Mouse (Mus musculus): ENCODE results near the gene Trim6. TPM values are rescaled to one million over a fixed set of nuclear protein-coding genes. Genes with fewer than 3 reads are reported as not detected.
"Not testable (repeated sequence)": the region's sequence is repeated elsewhere in the genome, so short reads cannot be mapped to it uniquely, and the experiment has no call there.

Trim6 gene
- 1.3 TPM in 2 replicates for polyA plus RNA-seq (2012; rRNA removed)

DNA sequence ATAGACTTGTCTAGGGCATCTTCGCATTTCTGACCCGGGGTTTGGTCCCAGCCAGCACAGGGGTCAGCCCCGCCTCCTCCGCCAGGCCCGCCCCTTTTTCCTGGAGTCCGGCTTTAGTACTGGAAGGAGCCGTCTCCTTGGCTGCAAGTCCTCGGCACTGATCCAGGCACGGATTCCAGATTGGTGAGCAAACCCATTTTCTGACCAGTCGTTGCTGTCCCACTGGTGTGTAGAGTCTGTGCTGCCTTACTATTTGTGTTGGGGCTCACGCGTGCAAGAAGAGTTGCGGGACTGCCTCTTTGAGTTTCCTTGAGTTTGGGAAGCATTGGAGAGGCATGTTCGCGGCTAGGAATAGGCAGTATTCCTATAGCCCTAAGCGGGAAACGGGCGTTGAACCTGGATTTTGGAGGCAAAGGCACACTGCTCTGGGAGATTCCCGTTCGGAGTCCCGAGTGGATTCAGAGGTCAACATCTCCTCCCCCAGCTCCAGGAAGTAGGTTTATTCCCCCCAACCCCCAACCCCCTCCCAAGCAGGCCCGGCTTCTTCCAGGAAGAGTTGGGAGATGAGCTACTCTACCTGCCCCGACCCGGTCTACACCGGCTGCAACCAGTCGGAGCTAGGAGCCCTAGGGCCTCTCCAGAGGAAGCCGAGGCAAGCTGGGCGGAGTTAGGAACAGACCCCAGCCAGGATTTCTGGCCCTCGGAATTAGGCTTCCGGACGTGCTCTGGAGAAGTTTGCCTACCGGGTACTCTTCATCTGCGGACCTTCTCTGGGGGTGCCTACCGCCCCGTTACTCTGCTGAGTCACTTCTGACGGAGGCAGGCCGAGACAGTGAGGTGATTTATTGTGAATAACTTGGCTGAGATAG, at the start of gene Trim6:
Gene Trim6, plus strand, starts transcription at position 93 of the 869 bp plus-strand sequence.
- DNase-seq (ENCODE audit: low read depth): no peak

DNA sequence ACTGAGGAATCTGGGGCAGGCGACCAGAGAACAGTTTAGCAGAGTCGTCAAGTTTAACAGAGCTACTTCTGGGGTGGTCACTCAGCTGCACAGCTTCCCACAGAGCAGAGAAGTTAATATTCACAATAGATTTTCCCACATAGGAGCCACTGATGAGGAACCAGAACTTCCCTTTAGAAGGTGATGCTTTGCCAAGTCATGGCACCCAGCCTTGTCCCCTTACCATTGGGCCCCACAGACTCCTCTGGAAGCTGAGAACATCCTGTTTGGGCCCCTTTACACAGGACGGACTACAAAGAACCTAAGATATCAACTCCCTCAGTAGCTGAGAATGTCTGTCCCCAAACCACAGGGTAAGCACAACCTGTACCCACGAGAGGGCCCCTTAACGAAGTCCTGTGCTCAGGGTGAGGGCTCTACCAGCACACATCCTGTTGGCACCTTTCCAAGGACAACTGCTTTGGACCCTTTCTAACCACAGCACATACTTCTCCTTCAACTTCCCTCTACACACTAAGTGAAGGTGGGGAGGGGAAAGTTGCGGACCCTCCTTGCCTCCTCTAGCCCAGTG, 48.9 kb upstream of the Trim6 start:
- DNase-seq (ENCODE audit: low read depth): no peak

DNA sequence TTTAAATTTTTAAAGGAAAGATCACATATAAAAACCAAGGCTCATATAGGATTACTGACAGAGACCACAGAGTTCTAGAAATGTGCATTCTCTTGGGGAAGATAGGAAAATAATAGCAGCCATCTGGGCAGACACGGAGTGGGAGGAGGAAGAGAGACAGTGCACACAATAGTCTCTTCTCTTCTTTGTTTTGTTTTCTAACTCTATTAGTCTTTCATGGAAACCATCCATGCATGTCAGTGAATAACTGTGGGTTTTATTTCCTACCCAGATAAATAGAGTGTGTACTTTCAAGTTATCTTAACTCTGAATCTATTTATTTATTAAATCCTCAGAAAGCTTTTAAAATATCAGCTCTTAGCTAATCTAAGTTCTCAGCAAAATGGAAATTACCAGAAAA, 43.5 kb upstream of the Trim6 start:
- no peak for DNase-seq (ENCODE audit: low read depth)

DNA sequence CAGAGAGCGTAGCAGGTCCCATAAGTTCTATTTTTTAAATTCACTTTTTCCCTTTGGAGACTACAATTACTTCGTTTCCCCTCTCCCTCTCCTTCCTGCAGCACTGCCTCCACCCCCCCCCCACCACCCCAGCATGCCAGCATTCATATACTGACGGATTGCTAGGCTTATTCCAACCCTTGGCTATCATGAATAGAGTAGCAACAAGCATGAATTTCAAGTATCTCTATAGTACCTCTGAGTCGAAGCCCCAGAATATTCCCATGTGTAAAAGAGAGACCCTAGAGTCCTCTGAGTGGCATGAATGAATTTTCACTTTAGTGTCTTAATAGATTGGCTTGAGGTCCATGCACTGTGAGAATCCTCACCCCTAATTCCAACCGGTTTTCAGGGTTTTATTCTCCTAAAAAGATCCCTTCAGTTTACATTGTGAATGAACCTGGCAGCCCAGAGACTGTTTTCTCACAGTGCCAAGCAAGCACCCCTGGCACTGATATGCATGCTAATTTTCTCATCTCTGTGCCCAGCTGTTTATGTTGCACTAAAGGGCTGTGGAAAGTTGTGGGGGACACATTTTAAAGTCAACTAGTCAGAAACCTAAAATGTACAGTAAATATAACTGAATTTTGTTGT, 40.1 kb upstream of the Trim6 start:
- no peak for DNase-seq (ENCODE audit: low read depth)

DNA sequence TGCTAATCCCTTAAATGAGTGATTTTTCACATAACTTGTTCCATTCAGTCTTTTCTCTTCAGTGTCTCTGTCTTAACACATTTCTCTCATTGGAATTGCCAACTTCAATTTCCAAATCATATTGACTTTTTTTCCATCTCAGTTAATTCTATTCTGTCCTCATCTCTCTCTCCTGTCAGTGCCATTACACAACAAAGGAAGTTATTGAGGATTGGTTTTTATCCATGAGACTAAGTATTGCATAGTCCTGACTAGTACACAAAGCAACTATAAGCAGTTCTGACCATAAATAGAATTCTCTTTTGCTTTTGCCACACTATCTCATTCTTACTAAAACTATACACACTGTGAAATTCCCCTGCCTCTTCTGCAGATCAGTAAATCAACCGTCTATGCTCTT, 39.5 kb upstream of the Trim6 start:
- no peak for DNase-seq (ENCODE audit: low read depth)

DNA sequence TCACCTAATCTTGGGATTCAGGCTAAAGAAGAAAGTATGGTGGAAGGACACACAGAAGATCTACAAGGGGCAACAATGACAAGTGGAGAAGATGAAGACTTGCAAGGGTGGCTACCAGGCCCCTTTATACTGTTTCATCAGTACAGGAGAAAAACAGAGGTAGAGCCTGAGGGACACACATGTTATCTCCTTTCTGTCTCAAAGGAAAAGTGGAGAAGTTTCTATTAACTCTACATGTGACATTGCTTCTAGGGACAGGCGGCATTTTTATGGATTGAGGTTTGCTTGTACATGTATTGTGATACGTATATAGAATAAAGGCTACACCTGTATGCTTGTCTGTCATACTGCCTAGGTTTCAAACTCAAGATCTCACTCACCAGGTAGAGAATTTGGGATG, 35.3 kb upstream of the Trim6 start, which contains the start of gene Olfr648:
Gene Olfr648, minus strand, starts transcription at position 101 of the 400 bp plus-strand sequence.
- no peak for DNase-seq (ENCODE audit: low read depth)

DNA sequence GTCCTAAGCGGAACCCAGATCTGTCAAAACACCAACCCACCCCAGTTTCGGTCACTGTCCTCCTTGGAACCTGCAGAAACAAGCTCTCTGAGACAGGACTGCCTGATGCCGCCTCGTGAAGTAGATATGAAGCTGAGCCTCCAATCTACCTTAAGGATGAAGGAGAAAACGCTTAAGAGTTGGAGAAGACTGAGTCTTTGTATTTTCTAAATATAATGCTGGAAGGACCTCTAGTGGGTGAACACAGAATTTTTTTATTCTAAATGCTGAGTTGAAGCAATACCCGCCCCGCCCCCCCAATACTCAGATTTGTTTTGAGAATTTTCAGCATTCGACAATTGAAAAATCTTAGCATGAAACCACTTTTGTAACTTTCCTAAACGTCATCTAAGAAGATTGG, 27.3 kb upstream of the Trim6 start:
- no peak for DNase-seq (ENCODE audit: low read depth)

DNA sequence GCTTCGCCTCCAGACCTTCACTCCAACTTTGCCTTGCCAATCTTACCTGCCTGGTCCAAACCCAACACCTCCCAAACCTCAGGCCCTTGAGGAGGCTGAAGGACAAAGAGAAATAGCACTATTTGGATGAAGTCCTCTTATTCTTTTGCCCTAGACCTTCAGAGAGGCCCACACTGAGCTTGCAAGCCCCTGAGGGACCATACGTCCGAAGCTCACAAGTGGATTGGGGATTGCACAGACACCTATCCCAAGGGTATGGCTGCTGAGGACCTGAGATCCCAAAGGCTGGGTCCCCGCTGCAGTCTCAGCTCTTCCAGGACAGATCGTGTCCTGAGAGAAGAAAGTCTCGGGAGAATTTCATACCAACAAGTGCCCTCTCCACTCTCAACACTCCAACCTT, 22.7 kb upstream of the Trim6 start, which contains the start of gene Olfr649:
Gene Olfr649, minus strand, starts transcription at position 101 of the 400 bp plus-strand sequence.
- no peak for DNase-seq (ENCODE audit: low read depth)

DNA sequence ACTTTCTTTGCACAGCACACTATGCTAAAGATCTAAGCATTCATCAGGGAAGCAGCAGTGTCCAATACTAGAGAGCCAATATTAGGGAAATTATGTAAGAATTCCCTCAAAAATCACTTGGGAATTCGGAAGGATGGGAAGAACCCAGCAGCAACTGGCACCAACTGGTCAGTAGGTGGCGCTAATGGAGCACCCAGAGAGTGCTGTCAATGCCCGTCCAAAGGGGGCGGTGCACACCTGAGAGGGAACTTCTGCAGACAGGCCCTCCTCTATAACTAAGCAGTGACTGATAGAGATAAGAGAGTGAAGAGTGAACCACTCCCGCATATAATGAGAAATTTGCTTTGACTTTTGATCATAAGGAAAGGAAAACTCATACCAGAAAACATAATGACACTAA, 18.8 kb upstream of the Trim6 start:
- no peak for DNase-seq (ENCODE audit: low read depth)

DNA sequence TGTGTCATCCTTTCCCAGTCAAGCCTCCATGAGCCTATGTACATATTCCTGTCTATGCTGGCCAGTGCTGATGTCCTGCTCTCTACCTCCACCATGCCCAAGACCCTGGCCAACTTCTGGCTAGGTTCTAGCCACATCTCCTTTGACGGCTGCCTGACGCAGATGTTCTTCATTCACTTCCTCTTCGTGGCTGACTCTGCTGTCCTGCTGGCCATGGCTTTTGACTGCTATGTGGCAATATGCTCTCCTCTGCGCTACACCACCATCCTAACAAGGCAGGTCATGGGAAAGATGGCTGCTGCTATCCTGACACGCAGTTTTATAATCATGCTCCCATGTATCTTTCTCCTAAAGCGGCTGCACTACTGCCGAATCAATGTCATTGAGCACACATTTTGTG, 12.4 kb upstream of the Trim6 start:
- no peak for DNase-seq (ENCODE audit: low read depth)

DNA sequence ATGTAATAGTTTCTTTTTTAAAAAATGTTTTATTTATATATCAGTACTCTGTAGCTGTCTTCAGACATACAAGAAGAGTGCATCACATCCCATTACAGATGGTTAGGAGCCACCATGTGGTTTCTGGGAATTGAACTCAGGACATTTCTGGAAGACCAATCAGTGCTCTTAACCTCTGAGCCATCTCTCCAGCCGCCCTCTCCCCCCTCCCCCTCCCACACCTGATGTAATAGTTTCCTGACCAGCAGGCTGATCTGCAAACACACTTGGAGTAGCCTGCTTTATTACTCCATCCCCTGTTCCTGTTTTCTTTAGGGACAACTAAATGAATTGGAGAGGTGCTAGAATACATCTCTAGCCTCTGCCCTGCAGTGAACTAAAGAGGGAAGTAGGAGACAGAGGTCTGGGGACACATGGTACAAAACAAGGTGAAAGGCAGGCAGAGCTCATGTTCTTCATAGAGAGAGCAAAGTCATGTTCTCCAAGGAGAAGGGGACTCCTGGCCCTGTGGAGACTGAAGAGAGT, 2.5 kb upstream of the Trim6 start:
- no peak for DNase-seq (ENCODE audit: low read depth)

DNA sequence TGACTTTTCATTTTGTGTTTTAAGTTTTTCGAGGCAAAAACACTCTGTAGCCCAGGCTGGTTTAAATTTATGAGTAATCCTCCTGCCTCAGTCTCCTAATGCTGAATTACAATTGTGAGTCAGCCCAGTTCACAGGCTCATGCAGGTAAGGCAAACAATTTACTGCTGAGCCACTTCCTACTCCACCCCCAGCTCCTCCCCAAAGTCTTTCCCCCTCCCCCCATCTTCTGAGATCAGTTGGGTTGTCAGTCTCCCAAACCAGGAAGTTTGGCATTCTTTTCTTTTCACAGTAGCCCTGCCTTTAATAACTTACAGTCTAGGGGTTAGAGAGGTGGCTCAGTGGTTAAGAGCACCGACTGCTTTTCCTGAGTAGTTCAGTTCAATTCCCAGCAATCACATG, 712 bp upstream of the Trim6 start:
- no peak for DNase-seq (ENCODE audit: low read depth)

DNA sequence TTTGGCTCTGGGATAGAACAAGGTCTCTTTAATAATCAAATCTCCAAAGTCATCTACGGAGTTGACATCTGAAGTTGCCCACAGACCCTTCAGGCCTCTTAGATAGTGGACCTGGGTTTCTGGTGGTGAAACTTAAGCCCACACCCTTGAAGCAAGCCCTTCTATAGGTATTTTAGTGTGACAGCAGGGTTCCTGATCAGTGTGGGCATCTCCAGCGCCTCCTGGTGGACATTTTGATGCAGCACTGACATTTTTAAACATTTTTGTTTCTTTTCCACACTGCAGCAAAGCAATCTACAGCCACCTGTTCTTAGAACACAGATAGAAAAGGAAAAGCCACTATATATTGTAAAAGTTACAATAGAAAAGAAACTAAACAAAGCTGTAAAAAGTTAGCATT, 12.6 kb downstream of the Trim6 start:
- DNase-seq (ENCODE audit: low read depth): no peak

DNA sequence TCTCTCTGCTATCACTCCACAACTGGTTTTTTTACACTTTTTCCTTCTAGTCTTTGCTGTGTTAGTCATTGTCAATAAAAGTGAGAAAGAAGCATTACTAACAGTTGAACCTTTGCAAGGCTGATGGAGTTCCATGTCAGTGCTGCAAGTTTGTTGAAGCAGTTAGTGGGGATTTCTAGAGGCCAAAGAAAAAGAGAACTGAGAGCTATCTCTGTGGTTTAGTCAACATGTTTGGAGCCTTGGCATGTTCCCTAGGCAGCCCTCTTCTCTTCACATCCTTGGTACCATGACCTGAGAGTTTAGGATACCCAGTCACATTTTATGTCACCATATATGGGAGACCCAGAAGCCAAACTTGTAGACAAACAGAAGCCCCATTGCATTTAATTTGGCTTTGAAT, 22.3 kb downstream of the Trim6 start:
- DNase-seq (ENCODE audit: low read depth): no peak

DNA sequence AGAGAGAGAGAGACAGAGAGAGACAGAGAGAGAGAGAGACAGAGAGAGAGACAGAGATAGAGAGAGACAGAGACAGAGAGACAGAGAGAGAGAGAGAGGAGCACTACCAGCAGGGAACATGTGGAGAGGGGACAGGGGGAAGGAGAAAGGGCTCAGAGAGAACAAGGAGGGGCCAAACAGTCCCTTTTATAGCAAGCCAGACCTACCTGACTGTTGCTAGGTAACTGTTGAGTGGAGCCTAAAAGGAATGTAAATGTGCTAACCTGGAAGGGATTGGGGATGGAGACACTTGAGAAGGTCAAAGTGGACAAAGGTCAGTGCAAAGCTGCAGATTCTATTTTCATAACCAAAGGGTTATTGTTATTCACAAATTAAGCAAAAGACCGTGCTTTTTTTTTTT, 25.0 kb downstream of the Trim6 start:
- no peak for DNase-seq (ENCODE audit: low read depth)

DNA sequence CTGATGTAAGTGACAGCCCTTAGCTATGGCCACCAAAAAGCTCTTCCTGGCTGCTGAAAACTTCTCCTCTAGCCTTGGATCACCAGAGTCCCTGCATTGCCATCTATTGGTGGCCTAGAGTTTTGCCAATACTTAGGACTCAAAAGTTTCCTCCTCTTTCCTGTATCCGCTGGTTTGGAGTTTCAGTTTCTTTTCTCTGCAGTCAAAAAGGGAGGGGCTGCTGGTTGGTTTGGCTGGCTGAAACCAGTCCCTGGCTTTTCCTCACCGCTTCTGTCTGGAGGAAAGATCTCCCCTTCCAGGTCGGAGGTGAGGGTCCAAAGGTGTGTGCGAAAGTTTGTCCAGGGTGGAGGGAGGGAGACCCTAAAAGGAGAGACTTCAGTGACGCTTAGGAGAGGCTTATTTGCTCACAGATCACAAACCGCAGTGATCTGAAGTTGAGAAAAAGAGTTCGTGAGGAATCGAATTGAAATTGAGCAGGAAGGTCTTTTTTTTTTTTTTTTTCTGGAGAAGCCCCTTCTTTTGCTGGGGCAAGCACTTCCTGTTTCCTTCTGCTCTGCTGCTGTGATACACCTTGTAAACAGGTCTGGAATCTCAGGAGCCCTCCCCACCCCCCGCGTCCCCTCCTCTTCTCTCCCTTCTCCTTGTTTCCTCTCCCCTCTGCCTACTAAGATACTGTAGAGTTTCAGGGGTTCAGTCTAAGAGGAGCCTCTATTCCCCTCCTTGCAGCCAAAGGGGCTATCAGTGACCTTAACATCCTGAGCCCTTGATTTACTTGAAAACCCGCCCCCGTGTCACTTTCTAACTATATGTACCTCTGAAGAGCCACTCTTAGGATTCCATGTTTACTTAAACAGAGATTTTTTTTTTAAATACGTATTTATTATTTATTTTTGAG, 25.9 kb downstream of the Trim6 start, which contains the start of gene Trim34a:
Gene Trim34a, plus strand, starts transcription at position 171 of the 895 bp plus-strand sequence.
- peak; percentile 17 for DNase-seq (ENCODE audit: low read depth)

DNA sequence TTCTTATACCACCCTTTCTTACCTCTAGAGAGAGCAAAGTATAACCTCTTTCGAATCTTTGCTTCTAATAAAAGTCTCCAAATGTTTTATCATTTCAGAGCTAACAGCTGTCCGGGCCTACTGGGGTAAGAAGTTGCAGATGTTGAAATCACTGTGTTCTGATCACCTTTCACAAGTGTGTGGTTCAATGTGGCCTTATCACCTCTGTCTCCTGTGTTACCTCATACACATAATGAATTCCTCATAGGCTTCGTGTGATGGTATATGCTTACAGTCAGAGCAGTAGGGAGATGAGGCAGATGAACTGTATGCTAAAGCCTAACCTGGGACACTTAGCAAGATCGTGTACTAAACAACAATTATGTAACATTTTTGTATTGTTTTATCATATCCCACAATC, 41.8 kb downstream of the Trim6 start:
- DNase-seq (ENCODE audit: low read depth): not testable (repeated sequence)

DNA sequence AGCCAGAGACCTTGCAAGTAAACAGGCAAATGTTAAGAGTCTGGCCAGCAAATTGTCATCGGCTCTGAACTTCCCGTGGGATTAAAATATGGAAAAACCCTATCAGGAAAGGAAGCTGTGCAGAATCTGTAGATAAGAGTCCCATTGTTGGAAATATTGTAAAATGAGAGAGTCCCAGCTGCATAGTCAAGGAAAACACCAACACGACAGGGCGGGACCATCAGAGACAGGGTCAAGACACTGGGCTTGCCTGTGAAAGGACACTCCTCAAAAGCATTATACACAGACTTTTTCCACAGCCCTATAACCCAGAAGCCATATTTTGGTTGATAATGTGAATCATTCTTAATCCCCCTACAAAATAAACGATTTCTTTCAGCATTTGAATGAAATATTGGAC, 46.7 kb downstream of the Trim6 start:
- DNase-seq (ENCODE audit: low read depth): not testable (repeated sequence)

DNA sequence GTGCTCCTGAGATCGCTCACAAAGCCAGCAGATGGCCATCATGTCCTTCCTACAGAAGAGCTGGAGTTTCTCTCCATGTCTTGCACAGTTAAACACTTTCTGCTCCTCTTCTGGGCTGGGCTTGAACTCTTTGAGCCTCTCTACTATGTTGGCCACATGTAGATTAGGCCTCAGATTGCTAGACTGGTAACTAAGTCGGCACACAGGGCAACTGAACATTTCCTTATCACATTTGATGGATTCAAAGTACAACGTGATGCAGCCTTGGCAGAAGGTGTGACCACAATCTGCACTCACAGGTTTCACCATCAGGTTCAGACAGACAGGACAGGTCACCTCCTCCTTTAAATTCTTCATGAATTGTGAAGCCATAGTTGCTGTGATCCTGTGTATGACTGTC, 60.8 kb downstream of the Trim6 start:
- not testable (repeated sequence) for DNase-seq (ENCODE audit: low read depth)

Data from gonadal fat pad, adult 2 months (tissue).